Mouse (Mus musculus) small intestine, adult 2 months (tissue): Measurements from ENCODE around the gene G6pdx. TPM values are rescaled to one million over a fixed set of nuclear protein-coding genes. Genes with fewer than 3 reads are reported as not detected.

Experiments
- H3K27ac ChIP-seq: fragments of 200-500 bp; 2 replicates; pipeline ENCODE4 v1.5.1; 2012; ENCODE audit warnings: low read depth, low read length, control low read depth, inconsistent platforms; ENCODE audit not compliant: insufficient read depth
- H3K27me3 ChIP-seq: fragments of 200-500 bp; 2 replicates; pipeline ENCODE4 v1.6.1; 2012; ENCODE audit warnings: mild to moderate bottlenecking, moderate library complexity, low read length, inconsistent platforms; ENCODE audit not compliant: control insufficient read depth, insufficient read depth
- H3K36me3 ChIP-seq: fragments of 200-500 bp; 2 replicates; pipeline ENCODE4 v1.6.1; 2012; ENCODE audit warnings: mild to moderate bottlenecking, low read length, control low read depth, inconsistent platforms; ENCODE audit not compliant: control insufficient read depth, insufficient read depth
- H3K4me1 ChIP-seq: fragments of 200-500 bp; 2 replicates; pipeline ENCODE4 v1.6.1; 2012; ENCODE audit warnings: low read length, inconsistent platforms, mixed read lengths; ENCODE audit not compliant: control insufficient read depth, insufficient read depth, insufficient read length
- H3K4me3 ChIP-seq: fragments of 200-500 bp; 2 replicates; pipeline ENCODE4 v1.5.1; 2012; ENCODE audit warnings: low read depth, mild to moderate bottlenecking, control low read depth, inconsistent platforms, low read length, moderate library complexity
- CTCF ChIP-seq: fragments of 200-500 bp; IDR thresholded peaks from 2 replicates; pipeline ENCODE4 v1.5.1; 2012; ENCODE audit warnings: low read depth, mild to moderate bottlenecking, control low read depth, inconsistent platforms, low read length, moderate library complexity, mixed read lengths; ENCODE audit not compliant: insufficient replicate concordance, insufficient read length; ENCODE audit errors: extremely low read depth
- POLR2A ChIP-seq: fragments of 200-500 bp; IDR thresholded peaks from 2 replicates; pipeline ENCODE4 v1.6.1; 2012; ENCODE audit warnings: low read depth, mild to moderate bottlenecking, control low read depth, inconsistent platforms, low read length, moderate library complexity
- WGBS: fragments of 180-500 bp; shearing (Covaris S2); methylation state at CpG from one replicate; pipeline ENCODE4 v1.1.7; 2018; 5-methylcytosine and 5-hydroxymethylcytosine counted together
- polyA plus RNA-seq: library from polyadenylated mRNA; depleted of rRNA; stranded (reverse); fragments of >200 nt; gene quantifications from 2 replicates; pipeline ENCODE4 v1.2.3, GENCODE M21; 2012; rRNA removed

The G6pdx gene
- 20.3 and 31.0 TPM in 2 replicates for polyA plus RNA-seq

- Histone ChIP-seq H3K4me1 (peaks cover 20% of the 10 kb centered on the region; the same call in 1 of the 2 replicates), H3K27ac (peak within 1 kb of the TSS; percentile 97), H3K36me3 (peaks cover 6% of the 10 kb centered on the region; the same call in 1 of the 2 replicates), H3K4me3 (peak within 1 kb of the TSS; percentile 92), H3K27me3 (no peaks in the 10 kb centered on the region)
- TF ChIP-seq CTCF (no peak), POLR2A (peak; percentile 71; the same call in 1 of the 2 replicates)
- WGBS = 16% methylated on average over 25 of the region's 25 CpGs
These were observed at the start of gene G6pdx for GRCm38 (mm10) chrX:74428826-74429276. G6pdx (minus strand) TSS chrX:74429194.

GRCm38 (mm10) chrX:74452773-74453172 lies 23.8 kb upstream of the G6pdx start:
- Histone ChIP-seq H3K27me3 (no peaks in the 10 kb centered on the region), H3K4me3 (no peak overlapping the region), H3K36me3 (peaks cover 9% of the 10 kb centered on the region), H3K4me1 (peaks cover 5% of the 10 kb centered on the region; the same call in 1 of the 2 replicates), H3K27ac (no peak overlapping the region)
- TF ChIP-seq POLR2A (no peak), CTCF (no peak)
- 13% methylated on average over 4 of the region's 4 CpGs for WGBS

- TF ChIP-seq CTCF (no peak), POLR2A (no peak)
- Histone ChIP-seq H3K27me3 (no peaks in the 10 kb centered on the region), H3K27ac (no peak overlapping the region), H3K36me3 (peaks cover 13% of the 10 kb centered on the region), H3K4me3 (no peak overlapping the region), H3K4me1 (peaks cover 5% of the 10 kb centered on the region; the same call in 1 of the 2 replicates)
- WGBS = 65% methylated on average over 4 of the region's 4 CpGs
These were observed 22.3 kb upstream of the G6pdx start for GRCm38 (mm10) chrX:74451157-74451912.

- H3K4me3 ChIP-seq = peak overlapping the region; percentile 92
- TF ChIP-seq POLR2A (peak; percentile 72; the same call in 1 of the 2 replicates), CTCF (no peak)
- H3K27ac ChIP-seq = peak overlapping the region; percentile 97
- WGBS = 16% methylated on average over 22 of the region's 22 CpGs
- H3K4me1 ChIP-seq = peaks cover 19% of the 10 kb centered on the region; the same call in 1 of the 2 replicates
- no peaks in the 10 kb centered on the region for H3K27me3 ChIP-seq
- H3K36me3 ChIP-seq = peaks cover 9% of the 10 kb centered on the region; the same call in 1 of the 2 replicates
These were observed 362 bp upstream of the G6pdx start for GRCm38 (mm10) chrX:74429290-74429821.

- 16% methylated on average over 35 of the region's 35 CpGs for WGBS
These were observed 708 bp downstream of the G6pdx start for GRCm38 (mm10) chrX:74428146-74428825.

GRCm38 (mm10) chrX:74427116-74427515 lies 1.9 kb downstream of the G6pdx start:
- no peak for TF ChIP-seq CTCF
- TF ChIP-seq POLR2A = no peak
- no peak overlapping the region for H3K4me3 ChIP-seq
- WGBS = 54% methylated on average over 3 of the region's 3 CpGs
- H3K36me3 ChIP-seq = no peaks in the 10 kb centered on the region
- H3K4me1 ChIP-seq = peaks cover 20% of the 10 kb centered on the region; the same call in 1 of the 2 replicates
- no peaks in the 10 kb centered on the region for H3K27me3 ChIP-seq
- H3K27ac ChIP-seq = peak overlapping the region; percentile 67

More at GRCm38 (mm10) chrX:74428146-74428825, 708 bp downstream of the G6pdx start:
- Histone ChIP-seq H3K27ac (peak overlapping the region; percentile 50; the same call in 1 of the 2 replicates), H3K27me3 (no peaks in the 10 kb centered on the region), H3K36me3 (0 out of 2 replicates have a peak, but pooled peaks cover 3% of the 10 kb centered on the region), H3K4me1 (peaks cover 20% of the 10 kb centered on the region; the same call in 1 of the 2 replicates), H3K4me3 (peak overlapping the region; percentile 92)
- TF ChIP-seq CTCF (no peak), POLR2A (no peak)

GRCm38 (mm10) chrX:74426256-74426655 lies 2.7 kb downstream of the G6pdx start:
- TF ChIP-seq CTCF = no peak
- 40% methylated on average over 1 of the region's 1 CpGs for WGBS
- Histone ChIP-seq H3K27ac (peak overlapping the region; percentile 60), H3K36me3 (no peaks in the 10 kb centered on the region), H3K4me3 (no peak overlapping the region), H3K27me3 (no peaks in the 10 kb centered on the region), H3K4me1 (peaks cover 20% of the 10 kb centered on the region; the same call in 1 of the 2 replicates)
